Mouse (Mus musculus) right cerebral cortex, postnatal 36 days (tissue): ENCODE data around the gene Ubd.
"Not testable (repeated sequence)": the region's sequence is repeated elsewhere in the genome, so short reads cannot be mapped to it uniquely, and the experiment has no call there.

Source experiments
- DNase-seq, 2 experiments: peaks; one replicate each; pipeline ENCODE4 v3.0.0; 2022; ENCODE audit warnings: low spot score in 2 of 2, mixed read lengths in 1 of 2

The Ubd gene

GRCm38 (mm10) chr17:37193656-37194055 is at the start of gene Ubd:
Gene Ubd, plus strand, starts transcription at chr17:37193892.
- no peak for DNase-seq

GRCm38 (mm10) chr17:37161394-37161793 is 32.3 kb upstream of the Ubd start, which contains the start of gene Olfr93:
Gene Olfr93, minus strand, starts transcription at chr17:37161494.
- no peak for DNase-seq

GRCm38 (mm10) chr17:37185474-37185873 is 8.2 kb upstream of the Ubd start:
- no peak for DNase-seq

GRCm38 (mm10) chr17:37190711-37191110 is 3.0 kb upstream of the Ubd start:
- DNase-seq = no peak

GRCm38 (mm10) chr17:37193032-37193431 is 660 bp upstream of the Ubd start:
- no peak for DNase-seq

GRCm38 (mm10) chr17:37194782-37195181 is 1.1 kb downstream of the Ubd start:
- DNase-seq = no peak

GRCm38 (mm10) chr17:37196845-37197724 is 3.4 kb downstream of the Ubd start:
- DNase-seq = peak in 1 of 2 experiments; percentile 12

GRCm38 (mm10) chr17:37200894-37201293 is 7.2 kb downstream of the Ubd start, which contains the start of gene Olfr94:
Gene Olfr94, minus strand, starts transcription at chr17:37200994.
- DNase-seq = no peak

GRCm38 (mm10) chr17:37203206-37203916 is 9.7 kb downstream of the Ubd start:
- peak; percentile 76 for DNase-seq

GRCm38 (mm10) chr17:37203917-37204236 is 10.2 kb downstream of the Ubd start:
- no peak for DNase-seq

GRCm38 (mm10) chr17:37210884-37211768 is 17.4 kb downstream of the Ubd start:
- DNase-seq = peak in 1 of 2 experiments; percentile 17

- no peak for DNase-seq
These were observed 19.3 kb downstream of the Ubd start, which contains the start of gene Olfr95 for GRCm38 (mm10) chr17:37213018-37213417. Gene Olfr95, minus strand, starts transcription at chr17:37213118.

- no peak for DNase-seq
These were observed 24.8 kb downstream of the Ubd start for GRCm38 (mm10) chr17:37218486-37218885.

- no peak for DNase-seq
These were observed 26.2 kb downstream of the Ubd start, which contains the start of gene Olfr96 for GRCm38 (mm10) chr17:37219846-37220245. Gene Olfr96, plus strand, starts transcription at chr17:37220146.

- DNase-seq = no peak
These were observed 28.2 kb downstream of the Ubd start for GRCm38 (mm10) chr17:37221879-37222278.

GRCm38 (mm10) chr17:37237230-37237629 is 43.5 kb downstream of the Ubd start, which contains the start of gene Olfr97:
Gene Olfr97, minus strand, starts transcription at chr17:37237330.
- DNase-seq = not testable (repeated sequence)

- DNase-seq = no peak
These were observed 48.5 kb downstream of the Ubd start for GRCm38 (mm10) chr17:37242198-37242597.
